Mouse (Mus musculus): ENCODE measurements around the gene Sesn3. TPM values are rescaled to one million over a fixed set of nuclear protein-coding genes. Genes with fewer than 3 reads are reported as not detected.
A peak's percentile ranks its signal among the peaks of the same experiment; 100 is the strongest.

Gene Sesn3
- polyA plus RNA-seq, 1 experiment from 2014 or later = 18.6 TPM

- Histone ChIP-seq H3K9me3 (replicated peaks) (no peaks in the 10 kb centered on the region), H3K4me2 (no peak overlapping the region), H3K4me1 (peaks cover 7% of the 10 kb centered on the region), H3K4me3 (replicated peaks) (no peak overlapping the region), H3K27me3 (replicated peaks) (no peaks in the 10 kb centered on the region), H3K27ac (replicated peaks) (no peak overlapping the region), H3K9ac (replicated peaks) (no peak overlapping the region), H3K36me3 (no peaks in the 10 kb centered on the region)
- no peak for ATAC-seq (ENCODE audit: low FRiP score)
Observed at GRCm38 (mm10) chr9:14288500-14288899, 13.6 kb downstream of the Sesn3 start.

GRCm38 (mm10) chr9:14293866-14294265 lies 19.0 kb downstream of the Sesn3 start:
- no peaks in the 10 kb centered on the region for H3K36me3 ChIP-seq
- H3K4me3 ChIP-seq (replicated peaks) = no peak overlapping the region
- no peak for ATAC-seq (ENCODE audit: low FRiP score)
- H3K9me3 ChIP-seq (replicated peaks) = no peaks in the 10 kb centered on the region
- H3K9ac ChIP-seq (replicated peaks) = no peak overlapping the region
- 100% methylated on average over 1 of the region's 1 CpGs for WGBS
- no peak overlapping the region for H3K4me2 ChIP-seq
- no peaks in the 10 kb centered on the region for H3K27me3 ChIP-seq (replicated peaks)
- H3K27ac ChIP-seq (replicated peaks) = no peak overlapping the region
- peaks cover 6% of the 10 kb centered on the region; the same call in 1 of the 2 replicates for H3K4me1 ChIP-seq

GRCm38 (mm10) chr9:14295680-14296440 lies 21.0 kb downstream of the Sesn3 start:
- Histone ChIP-seq H3K9ac (replicated peaks) (no peak overlapping the region), H3K9me3 (replicated peaks) (no peaks in the 10 kb centered on the region), H3K27me3 (replicated peaks) (no peaks in the 10 kb centered on the region), H3K4me2 (no peak overlapping the region), H3K27ac (replicated peaks) (no peak overlapping the region), H3K4me1 (peaks cover 12% of the 10 kb centered on the region), H3K4me3 (replicated peaks) (no peak overlapping the region), H3K36me3 (no peaks in the 10 kb centered on the region)
- 88% methylated on average over 8 of the region's 8 CpGs for WGBS
- ATAC-seq (ENCODE audit: low FRiP score) = no peak

- no peak overlapping the region for H3K4me3 ChIP-seq (replicated peaks)
- peaks cover 12% of the 10 kb centered on the region for H3K4me1 ChIP-seq
- no peaks in the 10 kb centered on the region for H3K27me3 ChIP-seq (replicated peaks)
- WGBS = 75% methylated on average over 5 of the region's 5 CpGs
- no peaks in the 10 kb centered on the region for H3K36me3 ChIP-seq
- no peak overlapping the region for H3K9ac ChIP-seq (replicated peaks)
- H3K4me2 ChIP-seq = no peak overlapping the region
- H3K27ac ChIP-seq (replicated peaks) = no peak overlapping the region
- no peak for ATAC-seq (ENCODE audit: low FRiP score)
- no peaks in the 10 kb centered on the region for H3K9me3 ChIP-seq (replicated peaks)
Observed at GRCm38 (mm10) chr9:14297204-14297603, 22.3 kb downstream of the Sesn3 start.

- no peaks in the 10 kb centered on the region for H3K27me3 ChIP-seq (replicated peaks)
- no peak for ATAC-seq (ENCODE audit: low FRiP score)
- H3K9me3 ChIP-seq (replicated peaks) = no peaks in the 10 kb centered on the region
- H3K4me3 ChIP-seq (replicated peaks) = no peak overlapping the region
- no peak overlapping the region for H3K9ac ChIP-seq (replicated peaks)
- H3K36me3 ChIP-seq = no peaks in the 10 kb centered on the region
- no peak overlapping the region for H3K4me2 ChIP-seq
- no peak overlapping the region for H3K27ac ChIP-seq (replicated peaks)
- H3K4me1 ChIP-seq = peaks cover 19% of the 10 kb centered on the region
Observed at GRCm38 (mm10) chr9:14299819-14300218, 25.0 kb downstream of the Sesn3 start.

- Histone ChIP-seq H3K4me3 (replicated peaks) (no peak overlapping the region), H3K4me1 (peaks cover 21% of the 10 kb centered on the region), H3K9ac (replicated peaks) (no peak overlapping the region), H3K36me3 (no peaks in the 10 kb centered on the region), H3K9me3 (replicated peaks) (no peaks in the 10 kb centered on the region), H3K4me2 (no peak overlapping the region), H3K27ac (replicated peaks) (no peak overlapping the region), H3K27me3 (replicated peaks) (no peaks in the 10 kb centered on the region)
- no peak for ATAC-seq (ENCODE audit: low FRiP score)
- WGBS = 57% methylated on average over 6 of the region's 6 CpGs
Observed at GRCm38 (mm10) chr9:14300795-14301194, 25.9 kb downstream of the Sesn3 start.

- Histone ChIP-seq H3K27ac (replicated peaks) (no peak overlapping the region), H3K27me3 (replicated peaks) (no peaks in the 10 kb centered on the region), H3K4me3 (replicated peaks) (no peak overlapping the region), H3K9ac (replicated peaks) (no peak overlapping the region), H3K4me1 (peaks cover 13% of the 10 kb centered on the region; the same call in 1 of the 2 replicates), H3K9me3 (replicated peaks) (no peaks in the 10 kb centered on the region), H3K4me2 (0 out of 2 replicates have a peak overlapping the region, but pooled peaks have one; percentile 11), H3K36me3 (peaks cover 6% of the 10 kb centered on the region)
- WGBS = 27% methylated on average over 9 of the region's 9 CpGs
- peak; percentile 71; the same call in 1 of the 2 replicates for ATAC-seq (ENCODE audit: low FRiP score)
Observed at GRCm38 (mm10) chr9:14304262-14304968, 29.5 kb downstream of the Sesn3 start.

GRCm38 (mm10) chr9:14307341-14307740 lies 32.5 kb downstream of the Sesn3 start:
- no peak overlapping the region for H3K4me3 ChIP-seq (replicated peaks)
- H3K9me3 ChIP-seq (replicated peaks) = no peaks in the 10 kb centered on the region
- H3K4me2 ChIP-seq = no peak overlapping the region
- H3K27me3 ChIP-seq (replicated peaks) = no peaks in the 10 kb centered on the region
- ATAC-seq (ENCODE audit: low FRiP score) = no peak
- peaks cover 14% of the 10 kb centered on the region for H3K36me3 ChIP-seq
- peaks cover 8% of the 10 kb centered on the region; the same call in 1 of the 2 replicates for H3K4me1 ChIP-seq
- H3K27ac ChIP-seq (replicated peaks) = no peak overlapping the region
- WGBS = 96% methylated on average over 3 of the region's 3 CpGs
- H3K9ac ChIP-seq (replicated peaks) = no peak overlapping the region

- Histone ChIP-seq H3K36me3 (peaks cover 52% of the 10 kb centered on the region), H3K27ac (replicated peaks) (no peak overlapping the region), H3K4me2 (no peak overlapping the region), H3K9me3 (replicated peaks) (no peaks in the 10 kb centered on the region), H3K4me3 (replicated peaks) (no peak overlapping the region), H3K4me1 (no peaks in the 10 kb centered on the region), H3K9ac (replicated peaks) (no peak overlapping the region), H3K27me3 (replicated peaks) (no peaks in the 10 kb centered on the region)
- no peak for ATAC-seq (ENCODE audit: low FRiP score)
- WGBS = 86% methylated on average over 3 of the region's 3 CpGs
Observed at GRCm38 (mm10) chr9:14313968-14314367, 39.1 kb downstream of the Sesn3 start.

GRCm38 (mm10) chr9:14314477-14314876 lies 39.6 kb downstream of the Sesn3 start:
- H3K27me3 ChIP-seq (replicated peaks) = no peaks in the 10 kb centered on the region
- H3K36me3 ChIP-seq = peaks cover 53% of the 10 kb centered on the region
- no peak for ATAC-seq (ENCODE audit: low FRiP score)
- no peak overlapping the region for H3K27ac ChIP-seq (replicated peaks)
- H3K4me3 ChIP-seq (replicated peaks) = no peak overlapping the region
- no peak overlapping the region for H3K9ac ChIP-seq (replicated peaks)
- H3K4me1 ChIP-seq = no peaks in the 10 kb centered on the region
- 85% methylated on average over 7 of the region's 7 CpGs for WGBS
- H3K9me3 ChIP-seq (replicated peaks) = no peaks in the 10 kb centered on the region
- H3K4me2 ChIP-seq = no peak overlapping the region

- Histone ChIP-seq H3K4me3 (replicated peaks) (no peak overlapping the region), H3K36me3 (peaks cover 62% of the 10 kb centered on the region), H3K9me3 (replicated peaks) (no peaks in the 10 kb centered on the region), H3K27ac (replicated peaks) (no peak overlapping the region), H3K9ac (replicated peaks) (no peak overlapping the region), H3K4me1 (no peaks in the 10 kb centered on the region), H3K4me2 (no peak overlapping the region), H3K27me3 (replicated peaks) (no peaks in the 10 kb centered on the region)
- no peak for ATAC-seq (ENCODE audit: low FRiP score)
- WGBS = 100% methylated on average over 1 of the region's 1 CpGs
Observed at GRCm38 (mm10) chr9:14316618-14317017, 41.8 kb downstream of the Sesn3 start.

- peaks cover 6% of the 10 kb centered on the region; the same call in 1 of the 2 replicates for H3K36me3 ChIP-seq
- no peaks in the 10 kb centered on the region for H3K9me3 ChIP-seq (replicated peaks)
- H3K9ac ChIP-seq (replicated peaks) = no peak overlapping the region
- H3K4me3 ChIP-seq (replicated peaks) = no peak overlapping the region
- no peaks in the 10 kb centered on the region for H3K27me3 ChIP-seq (replicated peaks)
- WGBS = 75% methylated on average over 4 of the region's 4 CpGs
- H3K27ac ChIP-seq (replicated peaks) = no peak overlapping the region
- no peaks in the 10 kb centered on the region for H3K4me1 ChIP-seq
- no peak overlapping the region for H3K4me2 ChIP-seq
- no peak for ATAC-seq (ENCODE audit: low FRiP score)
Observed at GRCm38 (mm10) chr9:14335829-14336228, 61.0 kb downstream of the Sesn3 start.
